Mouse (Mus musculus) kidney, embryonic 16.5 days (tissue): ENCODE data around the gene Atp2b2. TPM values are rescaled to one million over a fixed set of nuclear protein-coding genes. Genes with fewer than 3 reads are reported as not detected.
A peak's percentile ranks its signal among the peaks of the same experiment; 100 is the strongest.

Source experiments
- ATAC-seq: fragments of 200-750 bp; cut with Nextera tagmentation; 2 replicates; pipeline ENCODE4 v1.8.0; 2017; ENCODE audit warnings: moderate TSS enrichment; ENCODE audit not compliant: low FRiP score, low TSS enrichment
- H3K27ac ChIP-seq: fragments of 300-500 bp; sonication (generic); 2 replicates; pipeline ENCODE4 v1.5.1; 2014; ENCODE audit warnings: low read length
- H3K27me3 ChIP-seq: fragments of 300-500 bp; sonication (generic); 2 replicates; pipeline ENCODE4 v1.6.1; 2014; ENCODE audit warnings: low read length, control low read depth, mixed read lengths; ENCODE audit not compliant: insufficient read depth
- H3K36me3 ChIP-seq: fragments of 300-500 bp; sonication (generic); 2 replicates; pipeline ENCODE4 v1.6.1; 2014; ENCODE audit warnings: low read length, control low read depth, mixed read lengths; ENCODE audit not compliant: insufficient read depth
- H3K4me1 ChIP-seq: fragments of 300-500 bp; sonication (generic); 2 replicates; pipeline ENCODE4 v1.6.1; 2014; ENCODE audit warnings: low read length, control low read depth, mixed read lengths; ENCODE audit not compliant: insufficient read depth
- H3K4me2 ChIP-seq: fragments of 300-500 bp; sonication (generic); replicated peaks from 2 replicates; pipeline ENCODE4 v1.6.1; 2014; ENCODE audit warnings: low read depth, low read length
- H3K4me3 ChIP-seq: fragments of 300-500 bp; sonication (generic); 2 replicates; pipeline ENCODE4 v1.5.1; 2014; ENCODE audit warnings: mild to moderate bottlenecking, low read length
- H3K9ac ChIP-seq: fragments of 300-500 bp; sonication (generic); replicated peaks from 2 replicates; pipeline ENCODE4 v1.6.1; 2014; ENCODE audit warnings: low read length
- H3K9me3 ChIP-seq: fragments of 300-500 bp; sonication (generic); 2 replicates; pipeline ENCODE4 v1.6.1; 2016; ENCODE audit warnings: low read length, control low read depth
- WGBS: fragments of 180-500 bp; shearing (Covaris S2); extraction: QIAGEN DNeasy Blood & Tissue Kit; methylation state at CpG from one replicate; pipeline ENCODE4 v1.1.7; 2014; 5-methylcytosine and 5-hydroxymethylcytosine counted together
- polyA plus RNA-seq: library from polyadenylated mRNA; unstranded; fragments of >200 nt; fragmentation: Nextera tagmentation; extraction: Ambion mirVana; gene quantifications from 2 replicates; pipeline ENCODE4 v1.2.1, GENCODE M21; 2015

Atp2b2 gene
- polyA plus RNA-seq, 1 experiment from 2014 or later: 0.09 TPM

GRCm38 (mm10) chr6:113799915-113800314 lies 242.5 kb downstream of the Atp2b2 start:
- no peaks in the 10 kb centered on the region for H3K36me3 ChIP-seq
- H3K4me1 ChIP-seq: peaks cover 12% of the 10 kb centered on the region
- 64% methylated on average over 3 of the region's 3 CpGs for WGBS
- no peak overlapping the region for H3K9ac ChIP-seq
- ATAC-seq: no peak
- no peak overlapping the region for H3K4me2 ChIP-seq
- 0 out of 2 replicates have a peak, but pooled peaks cover 3% of the 10 kb centered on the region for H3K9me3 ChIP-seq
- no peak overlapping the region for H3K27ac ChIP-seq
- 0 out of 2 replicates have a peak, but pooled peaks cover 3% of the 10 kb centered on the region for H3K27me3 ChIP-seq
- H3K4me3 ChIP-seq: no peak overlapping the region

- Histone ChIP-seq H3K36me3 (no peaks in the 10 kb centered on the region), H3K27ac (no peak overlapping the region), H3K9ac (no peak overlapping the region), H3K4me2 (no peak overlapping the region), H3K4me1 (peaks cover 17% of the 10 kb centered on the region), H3K27me3 (0 out of 2 replicates have a peak, but pooled peaks cover 3% of the 10 kb centered on the region), H3K9me3 (no peaks in the 10 kb centered on the region), H3K4me3 (no peak overlapping the region)
- WGBS: 50% methylated on average over 9 of the region's 9 CpGs
- no peak for ATAC-seq
Measured at GRCm38 (mm10) chr6:113799349-113799748, 243.1 kb downstream of the Atp2b2 start.

DNA sequence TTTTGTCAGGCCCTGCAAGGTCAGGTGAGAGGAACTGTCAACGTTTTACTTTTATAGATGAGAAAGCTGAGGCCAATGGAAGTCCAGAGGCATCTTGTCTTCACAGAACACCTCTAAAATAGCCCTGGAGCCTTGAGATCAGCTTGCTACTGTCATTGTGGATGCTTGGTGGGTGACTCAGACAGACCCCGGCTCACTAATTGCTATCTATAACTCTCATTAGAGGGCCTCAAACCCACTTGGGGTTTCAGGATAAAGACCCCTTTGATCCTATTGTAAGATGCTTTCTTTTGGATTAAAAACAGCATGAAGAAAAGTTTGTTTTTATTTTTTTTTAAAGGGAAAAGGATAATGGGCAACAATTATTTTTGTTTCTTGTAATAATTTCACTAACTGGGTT lies 243.5 kb downstream of the Atp2b2 start:
- Histone ChIP-seq H3K9ac (no peak overlapping the region), H3K27ac (no peak overlapping the region), H3K9me3 (no peaks in the 10 kb centered on the region), H3K27me3 (0 out of 2 replicates have a peak, but pooled peaks cover 3% of the 10 kb centered on the region), H3K4me1 (peaks cover 17% of the 10 kb centered on the region), H3K4me3 (no peak overlapping the region), H3K36me3 (no peaks in the 10 kb centered on the region), H3K4me2 (no peak overlapping the region)
- WGBS: 33% methylated on average over 2 of the region's 2 CpGs
- no peak for ATAC-seq

- H3K36me3 ChIP-seq: no peaks in the 10 kb centered on the region
- H3K4me1 ChIP-seq: peaks cover 17% of the 10 kb centered on the region
- 3% methylated on average over 4 of the region's 4 CpGs for WGBS
- H3K27me3 ChIP-seq: 0 out of 2 replicates have a peak, but pooled peaks cover 3% of the 10 kb centered on the region
- no peaks in the 10 kb centered on the region for H3K9me3 ChIP-seq
- no peak overlapping the region for H3K27ac ChIP-seq
- H3K9ac ChIP-seq: no peak overlapping the region
- H3K4me2 ChIP-seq: no peak overlapping the region
- peak; percentile 97 for ATAC-seq
- no peak overlapping the region for H3K4me3 ChIP-seq
Measured at GRCm38 (mm10) chr6:113795241-113795702, 247.1 kb downstream of the Atp2b2 start.

- 76% methylated on average over 5 of the region's 5 CpGs for WGBS
- no peaks in the 10 kb centered on the region for H3K9me3 ChIP-seq
- peaks cover 18% of the 10 kb centered on the region for H3K4me1 ChIP-seq
- ATAC-seq: no peak
- no peak overlapping the region for H3K4me2 ChIP-seq
- H3K36me3 ChIP-seq: no peaks in the 10 kb centered on the region
- no peak overlapping the region for H3K27ac ChIP-seq
- H3K9ac ChIP-seq: no peak overlapping the region
- no peak overlapping the region for H3K4me3 ChIP-seq
- H3K27me3 ChIP-seq: no peaks in the 10 kb centered on the region
Measured at GRCm38 (mm10) chr6:113792368-113792767, 250.0 kb downstream of the Atp2b2 start.

DNA sequence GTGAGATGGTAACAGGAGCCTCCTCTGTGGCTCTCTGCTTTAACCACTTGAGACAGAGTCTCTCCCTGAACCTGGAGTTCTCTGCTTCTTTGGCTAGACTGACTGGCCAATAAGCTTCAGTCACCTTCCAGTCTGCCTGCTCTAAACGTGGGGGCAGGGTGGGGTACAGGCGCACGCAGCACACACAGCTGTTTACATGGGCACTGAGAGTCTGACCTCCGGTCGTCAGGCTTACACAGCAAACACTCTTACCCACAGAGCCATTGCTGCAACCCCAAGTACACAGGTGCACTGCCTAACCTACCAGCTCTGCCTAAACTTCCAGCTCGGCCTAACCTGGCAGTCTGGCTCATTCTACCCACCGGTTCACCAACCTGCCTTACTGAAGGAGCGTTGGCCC lies 251.4 kb downstream of the Atp2b2 start:
- Histone ChIP-seq H3K27ac (no peak overlapping the region), H3K4me2 (no peak overlapping the region), H3K36me3 (no peaks in the 10 kb centered on the region), H3K27me3 (no peaks in the 10 kb centered on the region), H3K9ac (no peak overlapping the region), H3K4me3 (no peak overlapping the region), H3K9me3 (no peaks in the 10 kb centered on the region), H3K4me1 (peaks cover 19% of the 10 kb centered on the region)
- no peak for ATAC-seq
- WGBS: 68% methylated on average over 8 of the region's 8 CpGs

DNA sequence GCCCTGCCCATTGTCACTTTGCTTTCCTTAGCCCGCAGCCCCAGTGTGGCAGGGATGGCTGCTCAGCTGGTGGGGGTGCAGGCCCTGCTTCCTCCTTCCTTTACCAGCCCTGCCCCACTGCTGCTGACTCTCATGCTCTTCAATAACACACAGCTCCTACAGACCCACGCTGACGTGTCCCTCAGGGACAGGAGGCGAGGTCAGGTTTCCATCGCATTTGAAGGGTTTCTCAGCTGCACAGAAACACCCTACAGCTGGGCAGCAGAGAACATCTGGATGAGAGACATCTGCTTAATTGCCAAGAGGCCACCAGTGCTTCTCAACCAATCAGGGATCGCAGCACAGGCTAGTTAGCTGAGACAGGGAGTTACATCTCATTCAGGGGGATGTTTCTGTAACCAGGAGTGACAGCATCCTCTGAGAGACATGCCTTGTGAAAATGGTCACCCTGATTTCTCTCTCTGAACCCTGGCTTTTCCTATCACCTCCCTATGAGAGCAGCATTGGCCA lies 254.9 kb downstream of the Atp2b2 start:
- H3K27me3 ChIP-seq: no peaks in the 10 kb centered on the region
- WGBS: 16% methylated on average over 6 of the region's 6 CpGs
- peaks cover 5% of the 10 kb centered on the region; the same call in 1 of the 2 replicates for H3K4me1 ChIP-seq
- H3K9ac ChIP-seq: no peak overlapping the region
- peak; percentile 19; the same call in 1 of the 2 replicates for ATAC-seq
- H3K36me3 ChIP-seq: no peaks in the 10 kb centered on the region
- no peak overlapping the region for H3K4me2 ChIP-seq
- no peak overlapping the region for H3K4me3 ChIP-seq
- H3K27ac ChIP-seq: no peak overlapping the region
- no peaks in the 10 kb centered on the region for H3K9me3 ChIP-seq

DNA sequence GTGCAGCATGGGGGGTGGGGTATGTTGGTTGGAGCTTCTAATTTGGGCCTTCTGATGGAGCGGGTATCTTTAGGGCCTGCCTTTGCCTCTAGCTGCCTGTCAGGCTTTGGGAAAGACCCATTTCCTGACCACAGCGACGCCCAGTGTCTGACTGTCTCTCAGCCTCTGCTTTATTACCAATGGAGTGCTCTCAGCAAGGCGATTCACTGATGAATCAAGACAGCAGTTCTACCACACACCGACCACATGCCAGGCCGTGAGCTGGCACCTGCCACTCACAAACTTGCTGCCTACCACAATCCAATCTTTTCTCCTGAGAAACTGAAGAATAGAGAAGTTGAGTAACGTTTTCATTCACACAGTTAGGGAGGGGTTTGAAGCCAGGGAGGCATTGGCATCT lies 256.8 kb downstream of the Atp2b2 start:
- ATAC-seq: no peak
- no peak overlapping the region for H3K9ac ChIP-seq
- peaks cover 5% of the 10 kb centered on the region; the same call in 1 of the 2 replicates for H3K4me1 ChIP-seq
- H3K27me3 ChIP-seq: no peaks in the 10 kb centered on the region
- H3K4me2 ChIP-seq: no peak overlapping the region
- 84% methylated on average over 7 of the region's 7 CpGs for WGBS
- no peak overlapping the region for H3K27ac ChIP-seq
- H3K4me3 ChIP-seq: no peak overlapping the region
- H3K9me3 ChIP-seq: no peaks in the 10 kb centered on the region
- H3K36me3 ChIP-seq: no peaks in the 10 kb centered on the region

DNA sequence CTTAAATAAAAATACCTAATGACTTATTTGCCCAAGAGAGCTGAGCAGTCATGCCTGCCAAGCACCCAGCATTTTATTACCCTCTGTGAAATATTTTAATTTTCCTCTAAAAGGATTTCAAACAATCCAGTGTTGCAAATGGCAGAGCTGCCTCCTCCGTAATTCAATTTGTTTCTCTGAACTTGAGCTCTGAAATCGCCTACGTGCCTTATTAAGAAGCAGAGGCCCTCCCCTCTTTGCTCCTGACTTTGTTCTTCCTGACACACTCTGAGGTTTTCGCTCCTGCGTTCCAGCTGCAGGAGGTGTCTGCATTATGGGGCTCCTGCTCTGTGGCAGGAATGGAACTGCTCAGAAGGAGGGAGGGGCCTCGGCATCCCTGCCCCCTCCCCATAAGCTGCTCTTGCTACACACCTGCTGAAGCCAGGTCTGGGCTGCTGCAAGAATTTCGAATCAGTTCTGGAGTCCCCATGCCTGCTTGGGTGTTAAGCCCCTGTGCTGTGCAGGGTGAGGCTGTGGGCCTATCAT lies 264.1 kb downstream of the Atp2b2 start:
- no peak for ATAC-seq
- 46% methylated on average over 7 of the region's 7 CpGs for WGBS

DNA sequence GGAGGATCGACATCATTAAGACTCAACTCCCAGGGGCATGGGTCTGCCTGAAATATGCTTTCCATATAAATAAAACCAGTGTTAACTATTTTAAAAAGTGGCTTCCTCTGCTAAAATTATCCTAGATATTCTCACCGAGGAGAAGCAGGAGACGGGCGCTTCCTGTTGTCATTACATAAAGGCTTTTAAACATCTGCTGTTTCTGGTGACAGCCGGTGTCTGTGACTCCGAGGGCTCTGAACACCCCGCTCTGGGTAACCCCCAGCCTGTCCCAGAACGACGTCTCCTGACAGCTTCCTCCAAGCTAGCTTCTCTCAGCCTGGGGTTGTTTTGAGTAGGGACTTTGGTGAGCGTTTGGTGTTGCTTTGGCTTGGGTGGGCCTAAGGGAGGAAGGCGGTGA lies 273.6 kb downstream of the Atp2b2 start:
- Histone ChIP-seq H3K9ac (no peak overlapping the region), H3K27ac (no peak overlapping the region), H3K4me1 (no peaks in the 10 kb centered on the region), H3K4me3 (no peak overlapping the region), H3K36me3 (no peaks in the 10 kb centered on the region), H3K9me3 (no peaks in the 10 kb centered on the region), H3K4me2 (no peak overlapping the region), H3K27me3 (no peaks in the 10 kb centered on the region)
- 52% methylated on average over 11 of the region's 11 CpGs for WGBS
- ATAC-seq: no peak

More for the DNA sequence above, 264.1 kb downstream of the Atp2b2 start:
- Histone ChIP-seq H3K9ac (no peak overlapping the region), H3K27ac (no peak overlapping the region), H3K4me3 (no peak overlapping the region), H3K4me1 (no peaks in the 10 kb centered on the region), H3K36me3 (no peaks in the 10 kb centered on the region), H3K9me3 (no peaks in the 10 kb centered on the region), H3K27me3 (no peaks in the 10 kb centered on the region), H3K4me2 (no peak overlapping the region)
